Mouse (Mus musculus) layer of hippocampus, adult 11-12 months (tissue): ENCODE measurements around the gene Dll3.

Experiments
- DNase-seq: peaks from one replicate; pipeline ENCODE4 v3.0.0; 2022; ENCODE audit warnings: low spot score

The Dll3 gene

GRCm38 (mm10) chr7:28309737-28310136, 7.7 kb upstream of the Dll3 start:
- no peak for DNase-seq

GRCm38 (mm10) chr7:28306216-28306615, 4.2 kb upstream of the Dll3 start:
- no peak for DNase-seq

- no peak for DNase-seq
Measured at GRCm38 (mm10) chr7:28305641-28306040, 3.6 kb upstream of the Dll3 start.

GRCm38 (mm10) chr7:28298837-28299625, 3.0 kb downstream of the Dll3 start:
- DNase-seq = peak; percentile 62

GRCm38 (mm10) chr7:28294481-28294880, 7.6 kb downstream of the Dll3 start:
- peak; percentile 45 for DNase-seq

- no peak for DNase-seq
Measured at GRCm38 (mm10) chr7:28290638-28291590, 11.1 kb downstream of the Dll3 start, which contains the start of gene Selenov. Gene Selenov, minus strand, starts transcription at chr7:28291186.

GRCm38 (mm10) chr7:28290165-28290564, 11.9 kb downstream of the Dll3 start:
- DNase-seq = no peak

GRCm38 (mm10) chr7:28280630-28281029, 21.4 kb downstream of the Dll3 start:
- no peak for DNase-seq

- DNase-seq = no peak
Measured at GRCm38 (mm10) chr7:28278279-28278652, 23.8 kb downstream of the Dll3 start.

GRCm38 (mm10) chr7:28277615-28278278, 24.3 kb downstream of the Dll3 start, which contains the start of gene Eid2b:
Gene Eid2b, plus strand, starts transcription at chr7:28277739.
- DNase-seq = peak; percentile 95

GRCm38 (mm10) chr7:28277237-28277614, 24.8 kb downstream of the Dll3 start:
- DNase-seq = no peak

GRCm38 (mm10) chr7:28271761-28272160, 30.3 kb downstream of the Dll3 start:
- DNase-seq = no peak

GRCm38 (mm10) chr7:28269355-28269754, 32.7 kb downstream of the Dll3 start:
- no peak for DNase-seq

- DNase-seq = no peak
Measured at GRCm38 (mm10) chr7:28268576-28268975, 33.5 kb downstream of the Dll3 start.

GRCm38 (mm10) chr7:28268042-28268531, 34.0 kb downstream of the Dll3 start:
- peak; percentile 27 for DNase-seq

GRCm38 (mm10) chr7:28267129-28268041, 34.7 kb downstream of the Dll3 start, which contains the start of gene Eid2:
Gene Eid2, plus strand, starts transcription at chr7:28267881.
- peak; percentile 86 for DNase-seq

GRCm38 (mm10) chr7:28265391-28265790, 36.6 kb downstream of the Dll3 start:
- DNase-seq = no peak

GRCm38 (mm10) chr7:28263786-28264185, 38.3 kb downstream of the Dll3 start:
- DNase-seq = peak; percentile 19

- DNase-seq = no peak
Measured at GRCm38 (mm10) chr7:28262861-28263260, 39.2 kb downstream of the Dll3 start.

GRCm38 (mm10) chr7:28255476-28255875, 46.6 kb downstream of the Dll3 start:
- no peak for DNase-seq

- no peak for DNase-seq
Measured at GRCm38 (mm10) chr7:28254591-28254990, 47.4 kb downstream of the Dll3 start.
